Mouse (Mus musculus) liver, postnatal 0 days (tissue): ENCODE data around the gene Fam45a. TPM values are rescaled to one million over a fixed set of nuclear protein-coding genes. Genes with fewer than 3 reads are reported as not detected.

Experiments
- ATAC-seq: fragments of 200-750 bp; cut with Nextera tagmentation; 2 replicates; pipeline ENCODE4 v1.8.0; 2017; ENCODE audit warnings: mild to moderate bottlenecking, moderate library complexity
- DNase-seq: peaks from one replicate; pipeline ENCODE4 v3.0.0-alpha.2; 2016
- H3K27ac ChIP-seq: fragments of 300-500 bp; sonication (generic); 2 replicates; pipeline ENCODE4 v1.5.1; 2014; ENCODE audit warnings: antibody characterized with exemption, moderate library complexity, mild to moderate bottlenecking, low read depth
- H3K27me3 ChIP-seq: fragments of 300-500 bp; sonication (generic); 2 replicates; pipeline ENCODE4 v1.6.1; 2014; ENCODE audit warnings: low read length, control low read depth, mixed read lengths; ENCODE audit not compliant: insufficient read depth
- H3K36me3 ChIP-seq: fragments of 300-500 bp; sonication (generic); replicated peaks from 2 replicates; pipeline ENCODE4 v1.6.1; 2014; ENCODE audit warnings: mild to moderate bottlenecking, control low read depth, low read length, moderate library complexity, mixed read lengths; ENCODE audit not compliant: insufficient read depth
- H3K4me1 ChIP-seq: fragments of 300-500 bp; sonication (generic); 2 replicates; pipeline ENCODE4 v1.6.1; 2014; ENCODE audit warnings: antibody characterized with exemption, mild to moderate bottlenecking, control low read depth; ENCODE audit not compliant: insufficient read depth
- H3K4me2 ChIP-seq: fragments of 300-500 bp; sonication (generic); 2 replicates; pipeline ENCODE4 v1.6.1; 2014; ENCODE audit warnings: low read depth, mild to moderate bottlenecking, low read length, moderate library complexity, mixed read lengths
- H3K4me3 ChIP-seq: fragments of 300-500 bp; sonication (generic); 2 replicates; pipeline ENCODE4 v1.5.1; 2014; ENCODE audit warnings: low read depth, low read length
- H3K9ac ChIP-seq: fragments of 300-500 bp; sonication (generic); replicated peaks from 2 replicates; pipeline ENCODE4 v1.6.1; 2014; ENCODE audit warnings: mild to moderate bottlenecking, moderate library complexity
- H3K9me3 ChIP-seq: fragments of 300-500 bp; sonication (generic); 2 replicates; pipeline ENCODE4 v1.6.1; 2016; ENCODE audit warnings: mild to moderate bottlenecking, control low read depth, low read length, mixed read lengths
- CTCF ChIP-seq: sonication (generic); IDR thresholded peaks from 2 replicates; pipeline ENCODE4 v1.5.1; 2016; ENCODE audit warnings: antibody characterized with exemption, low read depth
- EP300 ChIP-seq: IDR thresholded peaks from 2 replicates; pipeline ENCODE4 v1.6.1; 2016; ENCODE audit warnings: antibody characterized with exemption, low read depth, mild to moderate bottlenecking
- WGBS: fragments of 180-500 bp; shearing (Covaris S2); extraction: QIAGEN DNeasy Blood & Tissue Kit; methylation state at CpG from one replicate; pipeline ENCODE4 v1.1.7; 2014; ENCODE audit not compliant: insufficient replicate concordance; 5-methylcytosine and 5-hydroxymethylcytosine counted together
- polyA plus RNA-seq: library from polyadenylated mRNA; unstranded; fragments of >200 nt; fragmentation: Nextera tagmentation; extraction: Ambion mirVana; gene quantifications from 2 replicates; pipeline ENCODE4 v1.2.1, GENCODE M21; 2015

Fam45a gene
- polyA plus RNA-seq, 1 experiment from 2014 or later, result 18.9 TPM

DNA sequence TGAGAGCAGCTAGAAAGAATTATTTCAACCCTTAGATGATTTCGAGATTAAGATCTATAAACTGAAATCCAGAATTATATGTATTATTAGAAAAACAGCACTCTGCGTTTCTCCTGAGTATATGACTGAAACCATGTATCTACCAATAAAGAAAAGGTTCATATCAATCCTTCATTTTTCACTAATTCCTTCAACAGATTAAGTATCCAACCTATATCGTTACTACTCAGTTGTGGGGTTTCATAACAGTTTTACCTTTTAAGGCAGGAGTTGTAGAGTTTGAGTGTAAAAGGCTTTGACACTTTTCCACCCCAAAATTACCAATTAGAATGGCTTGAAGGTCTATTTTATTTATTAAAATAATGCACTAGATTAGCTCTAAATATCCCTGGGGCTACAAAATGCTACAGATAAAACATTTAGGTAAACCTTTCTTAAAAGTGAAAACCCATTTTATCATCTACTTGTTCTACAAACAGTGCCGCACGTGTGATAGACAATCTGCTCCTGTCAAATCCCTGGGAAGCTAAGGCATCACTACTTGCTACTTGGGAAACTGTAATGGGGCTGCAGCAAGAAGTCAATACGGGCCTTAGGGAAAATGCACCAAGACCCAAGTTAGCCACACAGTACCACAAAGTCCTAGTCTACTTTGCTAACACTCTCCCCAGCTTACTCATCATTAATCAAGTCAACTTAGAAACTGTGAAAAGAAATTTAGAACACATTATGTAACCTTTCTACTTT lies 23.0 kb upstream of the Fam45a start:
- H3K36me3 ChIP-seq, result peaks cover 1% of the 10 kb centered on the region; the same call in 1 of the 2 replicates
- peak overlapping the region; percentile 72 for H3K4me3 ChIP-seq
- 0 out of 2 replicates have a peak overlapping the region, but pooled peaks have one; percentile 0 for H3K27ac ChIP-seq
- TF ChIP-seq EP300, result no peak
- TF ChIP-seq CTCF, result no peak
- H3K9ac ChIP-seq, result peak overlapping the region; percentile 43
- 24% methylated on average over 6 of the region's 6 CpGs for WGBS
- H3K9me3 ChIP-seq, result no peaks in the 10 kb centered on the region
- no peak for ATAC-seq
- peaks cover 29% of the 10 kb centered on the region for H3K4me1 ChIP-seq
- peak overlapping the region; percentile 75 for H3K4me2 ChIP-seq
- DNase-seq, result no peak
- H3K27me3 ChIP-seq, result no peaks in the 10 kb centered on the region

DNA sequence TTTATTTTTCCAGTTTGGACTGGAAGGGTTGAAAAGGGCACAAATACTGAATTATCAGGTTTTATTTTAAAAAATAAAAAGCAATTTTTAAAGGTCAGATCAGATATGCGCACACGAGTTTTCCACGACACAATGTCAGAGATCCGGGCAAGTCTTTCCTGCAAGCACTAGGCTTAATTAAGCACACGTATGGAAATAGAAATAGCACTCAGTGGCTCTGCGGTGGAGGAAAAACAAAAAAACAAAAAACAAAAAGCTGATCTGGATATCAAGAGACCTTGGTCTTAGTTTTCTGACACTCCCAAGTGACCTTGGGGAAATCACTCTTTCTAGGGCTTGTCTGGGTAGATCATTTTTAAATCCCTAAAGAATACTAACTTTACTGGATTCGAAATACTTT lies 21.9 kb upstream of the Fam45a start:
- DNase-seq, result no peak
- peak overlapping the region; percentile 100 for H3K27ac ChIP-seq

DNA sequence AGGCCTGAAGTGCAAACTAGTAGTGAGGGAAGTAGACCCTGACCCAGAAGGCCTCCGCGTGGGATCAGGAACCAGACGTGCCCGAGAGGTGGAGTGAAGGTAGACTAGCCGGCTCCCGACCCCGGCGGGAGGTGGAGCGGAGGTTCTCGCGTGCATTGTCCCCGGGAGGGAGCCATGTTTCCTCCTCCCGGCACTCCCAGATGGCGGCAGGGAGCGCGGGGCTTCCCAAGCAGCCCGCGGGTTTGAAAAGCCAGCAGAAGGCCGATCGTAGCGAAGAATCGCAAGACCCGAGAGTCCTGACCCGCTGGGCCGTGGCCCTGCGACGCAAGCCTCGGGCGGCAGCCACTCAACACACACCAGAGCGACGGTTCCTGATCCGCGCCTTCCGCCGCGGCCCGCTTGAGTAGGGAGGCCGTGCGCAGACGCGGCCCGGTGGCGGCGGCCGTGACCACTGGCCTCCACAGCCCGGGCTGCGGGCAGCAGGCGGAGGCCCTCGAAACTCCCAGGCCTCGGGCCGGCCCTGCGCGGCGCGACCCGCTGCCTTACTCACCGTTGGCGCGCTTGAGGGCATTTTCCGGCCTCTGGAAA lies 21.4 kb upstream of the Fam45a start:
- Histone ChIP-seq H3K27me3 (no peaks in the 10 kb centered on the region), H3K9ac (peak overlapping the region; percentile 99), H3K4me2 (peak overlapping the region; percentile 75), H3K36me3 (no peaks in the 10 kb centered on the region), H3K4me1 (peaks cover 24% of the 10 kb centered on the region), H3K27ac (peak overlapping the region; percentile 100), H3K9me3 (no peaks in the 10 kb centered on the region), H3K4me3 (peak overlapping the region; percentile 72)
- peak; percentile 61 for ATAC-seq
- DNase-seq, result peak; percentile 77
- TF ChIP-seq EP300 (no peak), CTCF (no peak)
- 3% methylated on average over 48 of the region's 60 CpGs for WGBS

More for the DNA sequence above, 21.9 kb upstream of the Fam45a start:
- WGBS, result 2% methylated on average over 7 of the region's 7 CpGs
- TF ChIP-seq CTCF, result no peak
- TF ChIP-seq EP300, result no peak
- Histone ChIP-seq H3K9ac (peak overlapping the region; percentile 99), H3K9me3 (no peaks in the 10 kb centered on the region), H3K4me1 (peaks cover 24% of the 10 kb centered on the region), H3K4me3 (peak overlapping the region; percentile 72), H3K36me3 (no peaks in the 10 kb centered on the region), H3K27me3 (no peaks in the 10 kb centered on the region), H3K4me2 (peak overlapping the region; percentile 75)
- no peak for ATAC-seq

DNA sequence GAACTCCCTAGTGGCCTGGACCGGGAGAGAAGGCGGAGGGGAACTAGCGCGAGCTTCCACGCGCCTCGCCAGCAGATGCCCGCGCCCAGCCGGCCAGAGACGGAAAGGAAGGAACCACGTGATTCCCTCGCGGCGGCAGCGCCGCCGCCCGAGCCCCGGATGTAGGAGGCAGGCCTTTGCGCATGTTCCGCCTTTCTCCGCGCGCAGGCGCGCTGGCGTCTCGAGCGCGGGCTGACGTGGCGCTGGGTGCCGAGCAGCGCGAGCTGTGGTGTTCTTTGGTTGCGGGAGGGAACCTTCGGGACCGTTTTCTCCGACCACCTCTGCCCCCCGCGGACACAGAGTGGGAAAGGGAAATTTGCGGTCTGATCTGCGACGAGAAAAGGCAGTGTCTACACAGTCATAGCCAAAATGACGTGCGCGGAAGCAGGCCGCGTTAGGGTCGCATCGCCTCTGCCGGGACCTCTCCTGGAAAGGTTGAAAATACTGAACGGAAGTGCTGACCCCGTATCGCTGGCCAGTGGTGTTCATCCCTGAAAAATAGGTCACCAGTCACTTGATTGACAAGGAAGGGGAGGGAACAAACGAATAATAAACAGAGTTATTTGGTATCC lies 20.7 kb upstream of the Fam45a start, which contains the start of gene Eif3a:
Gene Eif3a, minus strand, starts transcription at position 108 of the 611 bp plus-strand sequence.
- DNase-seq (peak; percentile 95), ATAC-seq (peak; percentile 92)
- WGBS, result under 1% methylated on average over 57 of the region's 57 CpGs
- Histone ChIP-seq H3K9ac (peak within 1 kb of the TSS; percentile 99), H3K4me3 (peak within 1 kb of the TSS; percentile 72), H3K9me3 (no peaks in the 10 kb centered on the region), H3K4me2 (peak within 1 kb of the TSS; percentile 75), H3K27ac (peak within 1 kb of the TSS; percentile 100), H3K4me1 (peaks cover 27% of the 10 kb centered on the region), H3K36me3 (no peaks in the 10 kb centered on the region), H3K27me3 (no peaks in the 10 kb centered on the region)
- TF ChIP-seq CTCF (peak; percentile 29; the same call in 1 of the 2 replicates), EP300 (no peak; the same call in 1 of the 2 replicates)

DNA sequence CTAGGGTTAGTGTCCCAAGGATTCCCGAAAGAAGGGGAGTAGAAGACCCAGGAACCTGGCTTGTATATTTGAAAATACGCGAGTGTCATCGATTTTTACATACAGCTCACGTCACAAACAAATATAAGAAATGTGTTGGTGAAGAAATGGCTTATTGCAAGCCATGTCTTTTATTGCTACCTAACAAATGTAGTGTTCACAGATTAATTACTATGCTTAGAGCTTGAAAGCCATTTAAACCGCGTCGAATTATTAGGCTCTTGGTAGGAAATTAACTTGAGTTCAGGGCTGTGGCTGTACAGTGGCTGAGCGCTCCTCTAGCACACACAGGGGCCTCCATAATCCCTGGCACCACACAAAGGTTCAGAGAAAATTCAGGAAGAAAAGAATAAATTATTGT lies 20.2 kb upstream of the Fam45a start:
- H3K27me3 ChIP-seq, result no peaks in the 10 kb centered on the region
- H3K4me2 ChIP-seq, result peak overlapping the region; percentile 75
- peak overlapping the region; percentile 72 for H3K4me3 ChIP-seq
- no peak for TF ChIP-seq EP300
- no peak for TF ChIP-seq CTCF
- DNase-seq, result no peak
- ATAC-seq, result no peak
- H3K27ac ChIP-seq, result peak overlapping the region; percentile 100
- WGBS, result 16% methylated on average over 9 of the region's 9 CpGs
- peak overlapping the region; percentile 99 for H3K9ac ChIP-seq
- no peaks in the 10 kb centered on the region for H3K36me3 ChIP-seq
- peaks cover 23% of the 10 kb centered on the region for H3K4me1 ChIP-seq
- H3K9me3 ChIP-seq, result no peaks in the 10 kb centered on the region

DNA sequence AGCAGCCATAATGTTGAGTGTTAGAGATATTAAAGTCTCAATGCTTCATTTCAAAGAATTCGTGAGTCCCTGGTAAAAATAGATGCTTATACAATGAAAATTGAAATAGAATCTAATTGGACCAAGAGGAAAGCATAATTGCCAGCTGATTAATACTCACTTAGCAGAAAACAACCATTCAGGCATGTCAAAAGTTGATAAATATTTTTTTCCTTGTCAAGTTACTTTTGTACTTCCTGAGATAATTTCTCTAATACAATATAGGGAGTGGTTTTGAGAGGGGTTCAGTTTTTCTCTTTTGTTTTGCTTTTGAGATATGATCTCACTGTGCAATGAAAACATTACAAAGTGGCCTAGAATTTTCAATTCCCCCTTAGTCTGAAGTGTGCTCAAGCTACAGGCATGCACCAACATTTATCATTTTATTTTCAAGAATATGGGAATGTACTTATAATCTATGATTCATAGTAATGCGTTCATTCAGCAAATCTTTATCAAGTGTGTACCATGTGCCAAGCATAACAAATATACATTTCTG lies 18.1 kb upstream of the Fam45a start:
- no peaks in the 10 kb centered on the region for H3K27me3 ChIP-seq
- no peak overlapping the region for H3K9ac ChIP-seq
- no peak overlapping the region for H3K27ac ChIP-seq
- H3K36me3 ChIP-seq, result no peaks in the 10 kb centered on the region
- WGBS, result 67% methylated on average over 2 of the region's 2 CpGs
- ATAC-seq (no peak), DNase-seq (no peak)
- no peak overlapping the region for H3K4me2 ChIP-seq
- no peaks in the 10 kb centered on the region for H3K9me3 ChIP-seq
- no peak for TF ChIP-seq EP300
- no peak for TF ChIP-seq CTCF
- H3K4me1 ChIP-seq, result peaks cover 13% of the 10 kb centered on the region
- H3K4me3 ChIP-seq, result no peak overlapping the region
